Mouse (Mus musculus) brain, embryonic 14.5 days (tissue): ENCODE data around the gene Ctcf. TPM values are rescaled to one million over a fixed set of nuclear protein-coding genes. Genes with fewer than 3 reads are reported as not detected.

Experiments
- DNase-seq: peaks from one replicate; pipeline ENCODE4 v3.0.0-alpha.2; 2011; ENCODE audit warnings: low read depth
- CTCF ChIP-seq: fragments of 200-500 bp; IDR thresholded peaks from 2 replicates; pipeline ENCODE4 v1.5.1; 2012; ENCODE audit warnings: inconsistent platforms, mild to moderate bottlenecking, moderate library complexity, borderline replicate concordance; ENCODE audit not compliant: insufficient read depth, insufficient read length; ENCODE audit errors: extremely low read depth
- POLR2A ChIP-seq: fragments of 200-500 bp; IDR thresholded peaks from 2 replicates; pipeline ENCODE4 v1.6.1; 2012; ENCODE audit warnings: mild to moderate bottlenecking, inconsistent platforms, borderline replicate concordance; ENCODE audit not compliant: poor library complexity, insufficient read depth, insufficient read length, severe bottlenecking; ENCODE audit errors: extremely low read depth
- polyA plus RNA-seq: library from polyadenylated mRNA; depleted of rRNA; stranded (reverse); fragments of >200 nt; gene quantifications from 2 replicates; pipeline ENCODE4 v1.2.3, GENCODE M21; 2012

Gene Ctcf
- polyA plus RNA-seq, 1 experiment, result 54.8 TPM

DNA sequence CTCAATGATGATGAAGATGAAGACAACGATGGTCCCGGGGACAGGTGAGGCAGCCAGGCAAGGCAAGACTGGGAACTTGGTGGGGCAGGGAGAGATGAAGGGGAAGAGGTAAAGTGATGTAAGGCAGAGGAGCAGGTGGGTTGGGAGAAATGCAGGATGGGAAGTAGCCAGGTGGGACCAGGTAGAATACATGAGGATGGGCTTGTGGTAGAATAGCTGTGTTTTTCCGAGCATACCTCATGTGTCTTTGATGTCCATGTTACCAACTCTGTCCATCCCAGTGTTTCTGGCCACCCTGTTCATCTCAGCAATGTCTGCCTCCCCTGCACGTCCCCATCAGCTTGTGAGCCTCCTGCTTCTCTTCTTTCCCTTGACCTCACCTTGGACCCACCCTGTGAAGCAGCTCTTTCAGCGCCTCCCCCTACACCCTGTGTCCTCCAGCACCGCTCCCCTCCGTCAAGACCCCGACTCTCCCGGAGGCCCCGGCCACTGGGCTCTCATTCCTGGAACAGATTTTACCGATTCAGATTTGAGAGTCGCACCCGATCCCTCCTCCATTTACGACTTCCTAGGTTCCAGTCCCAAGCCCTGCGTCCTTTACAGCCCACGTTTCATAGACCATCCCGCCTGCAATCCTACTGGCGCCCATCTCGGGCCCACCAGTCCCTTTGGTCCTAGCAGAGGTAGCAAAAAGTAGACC is 17.3 kb upstream of the Ctcf start:
- DNase-seq, result no peak
- TF ChIP-seq CTCF, result no peak
- TF ChIP-seq POLR2A, result no peak

DNA sequence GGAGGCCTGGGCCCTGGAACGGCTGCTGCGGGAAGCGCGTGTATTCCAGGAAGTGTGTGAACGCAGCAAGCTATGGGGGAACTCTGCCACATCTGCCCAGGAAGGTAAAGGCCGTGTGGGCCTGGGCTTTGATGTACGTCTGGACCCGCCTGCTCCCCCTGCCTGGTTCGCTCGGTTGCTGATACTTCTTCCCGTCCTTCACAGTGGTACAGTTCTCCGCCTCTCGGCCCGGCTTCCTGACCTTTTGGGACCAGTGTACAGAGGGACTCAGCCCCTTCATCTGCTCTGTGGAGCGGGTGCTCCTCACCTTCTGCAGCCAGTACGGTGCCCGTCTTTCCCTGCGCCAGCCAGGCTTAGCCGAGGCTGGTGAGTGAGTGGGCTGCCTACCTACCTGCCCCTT is 16.2 kb upstream of the Ctcf start:
- no peak for DNase-seq

DNA sequence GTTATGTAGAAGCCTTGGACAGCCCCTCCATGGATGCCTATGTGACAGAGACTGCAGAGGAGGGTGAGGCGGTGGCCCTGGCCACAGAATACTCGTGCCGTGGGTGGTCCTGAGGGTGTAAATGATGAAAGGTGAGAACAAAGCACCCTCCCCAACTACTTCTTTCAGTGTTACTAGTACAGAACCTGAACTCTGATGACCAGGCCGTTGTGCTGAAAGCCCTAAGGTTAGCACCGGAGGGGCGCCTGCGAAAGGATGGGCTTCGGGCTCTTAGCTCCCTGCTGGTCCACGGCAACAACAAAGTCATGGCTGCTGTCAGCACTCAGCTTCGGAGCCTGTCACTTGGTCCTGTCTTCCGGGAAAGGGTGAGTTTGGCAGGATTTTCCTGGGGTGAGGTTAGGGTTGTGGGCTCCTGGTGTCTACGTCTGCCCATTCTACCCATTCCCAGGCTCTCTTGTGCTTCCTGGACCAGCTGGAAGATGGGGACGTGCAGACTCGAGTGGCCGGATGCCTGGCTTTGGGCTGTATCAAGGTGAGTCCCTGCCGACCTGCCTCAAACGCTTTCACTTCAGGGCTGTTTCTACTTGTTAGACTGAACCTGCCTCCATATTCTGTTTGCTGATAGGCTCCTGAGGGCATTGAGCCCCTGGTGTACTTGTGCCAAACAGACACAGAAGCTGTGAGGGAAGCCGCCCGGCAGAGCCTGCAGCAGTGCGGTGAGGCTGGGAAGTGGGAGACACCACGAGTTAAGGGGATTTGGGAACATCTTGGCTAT is 15.2 kb upstream of the Ctcf start:
- TF ChIP-seq POLR2A, result no peak
- no peak for TF ChIP-seq CTCF
- no peak for DNase-seq

More for the DNA sequence above, 16.2 kb upstream of the Ctcf start:
- no peak for TF ChIP-seq POLR2A
- no peak for TF ChIP-seq CTCF

DNA sequence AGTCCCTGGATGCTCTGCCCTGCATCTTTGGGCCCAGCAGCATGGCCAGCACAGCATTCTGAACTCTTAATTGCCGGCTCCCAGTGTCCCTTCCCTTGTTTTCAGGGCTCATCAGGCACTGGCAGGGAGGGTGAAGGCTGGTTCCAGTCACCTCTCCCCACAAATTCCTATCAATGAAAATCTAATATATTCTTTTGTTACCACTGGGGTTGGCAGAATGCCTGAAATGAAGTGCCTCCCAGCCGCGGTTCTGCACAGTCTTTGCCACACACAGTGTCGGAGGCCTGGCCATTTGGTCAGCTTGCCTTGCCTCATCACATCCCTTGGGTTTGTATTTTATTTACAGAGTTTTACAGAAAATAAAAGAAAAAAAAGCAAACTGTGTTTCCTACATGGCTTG is 14.5 kb upstream of the Ctcf start:
- peak; percentile 60 for DNase-seq
- TF ChIP-seq POLR2A, result no peak
- no peak for TF ChIP-seq CTCF

DNA sequence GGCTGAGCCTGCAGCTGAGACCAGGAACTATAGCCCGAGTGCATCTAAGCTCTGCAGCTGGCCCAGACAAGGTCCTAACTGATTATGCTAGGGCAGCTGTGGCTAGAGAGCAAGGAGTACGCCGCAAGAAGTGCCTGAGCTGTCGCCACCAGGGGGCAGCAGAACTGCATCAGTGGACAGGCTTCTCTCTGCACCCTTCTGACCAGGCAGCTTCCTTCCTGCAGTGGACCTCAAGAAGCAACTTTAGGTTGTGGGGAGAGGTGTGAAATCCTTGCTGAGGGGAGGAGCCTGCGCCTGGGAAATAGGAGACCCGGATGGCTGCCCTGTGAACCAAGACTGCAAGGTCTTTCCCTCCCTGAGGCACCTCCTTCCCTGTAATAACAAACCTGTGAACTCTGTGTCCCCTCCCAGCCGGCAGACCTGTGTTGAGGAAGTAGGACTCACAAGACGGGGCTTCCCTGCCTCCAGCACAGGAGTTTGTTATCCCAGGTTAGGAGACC is 13.9 kb upstream of the Ctcf start:
- TF ChIP-seq CTCF (peak; percentile 99), POLR2A (no peak)
- peak; percentile 95 for DNase-seq

DNA sequence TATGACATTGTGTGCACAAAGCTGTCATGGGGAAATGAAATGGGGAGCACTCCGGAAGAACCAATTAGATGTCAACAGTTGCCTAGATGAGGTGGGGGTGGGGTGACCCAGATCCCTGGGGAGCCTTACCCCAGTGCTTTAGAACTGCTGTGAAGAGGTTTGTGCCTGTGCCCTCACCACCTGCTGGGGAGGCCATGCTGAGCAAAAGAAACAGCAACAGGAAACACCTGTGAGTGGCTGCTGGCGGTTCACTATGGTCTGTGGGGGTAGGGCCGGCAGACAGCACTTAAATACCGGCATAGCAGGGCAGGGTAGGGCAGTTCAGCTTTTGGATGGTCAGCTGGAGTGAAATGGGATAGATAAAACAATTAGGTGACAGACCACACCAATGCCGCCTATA is 13.2 kb upstream of the Ctcf start:
- peak; percentile 7 for DNase-seq
- TF ChIP-seq CTCF (no peak), POLR2A (no peak)

DNA sequence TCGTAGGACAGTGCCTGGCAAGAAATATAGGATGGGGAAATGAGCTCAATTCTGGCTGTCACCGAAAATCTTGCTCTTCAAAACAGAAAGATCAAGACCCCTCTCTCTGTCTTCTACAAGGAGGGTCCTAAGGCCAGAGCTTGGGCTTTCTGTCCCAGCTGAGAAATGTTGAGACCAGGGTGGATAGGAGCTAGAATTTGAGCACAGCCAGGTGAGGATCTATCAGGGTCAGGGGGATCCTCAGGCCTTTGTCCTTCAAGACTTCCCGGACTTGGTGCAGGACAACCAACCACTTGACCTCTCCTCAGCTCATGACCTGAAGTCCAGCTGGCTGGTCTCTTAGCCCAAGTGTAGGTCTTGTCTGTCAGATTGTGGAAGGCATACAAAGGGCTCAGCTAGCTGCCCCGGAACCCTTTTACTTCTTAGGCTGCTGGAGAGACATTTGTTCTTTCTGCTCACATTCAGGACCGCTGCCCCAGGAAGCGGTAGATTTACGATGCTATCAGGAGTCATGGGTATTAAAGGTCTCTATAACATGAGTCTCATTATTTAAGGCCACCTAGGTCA is 12.6 kb upstream of the Ctcf start:
- TF ChIP-seq CTCF (no peak), POLR2A (no peak)
- no peak for DNase-seq

DNA sequence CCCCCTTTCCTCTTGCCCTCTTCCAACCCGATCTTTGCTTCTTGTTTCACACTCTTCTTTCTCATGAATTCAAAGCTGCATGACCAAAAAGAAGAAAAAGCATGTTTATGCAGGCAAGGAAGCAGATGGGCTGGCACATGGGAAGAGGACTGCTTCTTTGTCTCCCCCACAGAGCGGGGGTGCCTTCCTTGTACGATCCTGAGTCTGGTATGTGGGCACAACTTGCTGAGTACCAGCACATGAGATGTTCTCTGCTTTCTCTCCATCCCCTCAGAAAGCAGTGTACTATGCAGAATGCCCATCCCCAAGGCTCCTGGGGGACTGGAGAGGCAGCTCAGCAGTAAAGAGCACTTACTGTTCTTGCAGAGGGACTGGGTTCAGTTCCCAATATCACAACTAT is 12.0 kb upstream of the Ctcf start:
- TF ChIP-seq CTCF, result no peak
- no peak for TF ChIP-seq POLR2A
- peak; percentile 53 for DNase-seq

DNA sequence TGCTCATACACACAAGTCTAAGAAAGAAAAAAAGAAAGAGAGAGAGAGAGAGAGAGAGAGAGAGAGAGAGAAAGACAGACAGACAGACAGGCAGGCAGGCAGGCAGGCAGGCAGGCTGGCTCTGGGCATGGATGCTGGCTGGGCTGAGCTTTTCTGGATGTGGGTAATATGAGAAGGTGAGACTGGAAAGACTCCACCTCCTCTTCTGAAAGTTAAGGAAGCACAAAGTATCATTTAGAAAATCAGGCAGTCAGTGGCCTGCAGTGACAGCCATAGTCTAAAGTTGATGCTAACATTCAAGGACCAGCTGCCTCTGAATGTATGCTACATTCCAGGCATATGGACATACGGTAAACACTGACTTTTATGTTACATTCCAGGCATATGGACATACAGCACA is 11.5 kb upstream of the Ctcf start:
- DNase-seq, result no peak
- TF ChIP-seq POLR2A (no peak), CTCF (no peak)

DNA sequence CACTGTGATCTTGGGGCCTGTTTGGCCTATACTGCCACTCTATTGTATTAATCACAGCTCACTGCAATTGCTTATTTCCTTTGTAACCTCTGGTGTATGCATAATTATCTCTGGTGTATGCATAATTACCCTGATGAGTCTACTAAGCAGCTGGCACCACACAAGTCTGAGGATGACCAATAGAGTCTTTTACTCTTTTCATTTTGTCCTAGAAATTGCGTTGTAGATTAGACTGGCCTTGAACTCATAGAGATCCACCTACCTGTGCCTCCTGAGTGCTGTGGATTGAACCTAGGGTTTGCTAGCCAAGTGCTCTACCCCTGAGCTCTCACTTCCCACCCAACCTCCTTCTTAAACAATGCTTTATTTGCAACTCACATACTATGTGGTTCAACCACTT is 10.3 kb upstream of the Ctcf start:
- no peak for DNase-seq
- TF ChIP-seq CTCF, result no peak
- TF ChIP-seq POLR2A, result no peak

DNA sequence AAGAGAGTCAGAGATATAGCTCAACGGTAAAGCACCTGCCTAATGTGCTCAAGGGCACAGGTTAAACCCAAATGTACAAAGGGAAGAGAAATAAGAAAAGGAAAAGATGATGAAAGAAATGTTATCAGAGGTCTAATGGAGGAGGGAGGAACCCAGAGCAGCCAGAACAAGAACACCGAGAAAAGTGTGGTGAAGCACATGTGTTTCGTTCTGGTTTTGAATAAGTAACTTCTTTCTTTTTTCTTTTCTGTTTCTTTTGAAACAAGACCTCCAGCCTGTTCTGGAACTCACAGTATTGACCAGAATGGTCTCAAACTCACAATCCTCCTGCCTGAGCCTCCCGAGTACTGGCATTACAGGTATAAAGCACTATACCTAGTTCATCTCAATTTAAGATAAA is 7.0 kb upstream of the Ctcf start:
- TF ChIP-seq CTCF, result no peak
- no peak for TF ChIP-seq POLR2A

DNA sequence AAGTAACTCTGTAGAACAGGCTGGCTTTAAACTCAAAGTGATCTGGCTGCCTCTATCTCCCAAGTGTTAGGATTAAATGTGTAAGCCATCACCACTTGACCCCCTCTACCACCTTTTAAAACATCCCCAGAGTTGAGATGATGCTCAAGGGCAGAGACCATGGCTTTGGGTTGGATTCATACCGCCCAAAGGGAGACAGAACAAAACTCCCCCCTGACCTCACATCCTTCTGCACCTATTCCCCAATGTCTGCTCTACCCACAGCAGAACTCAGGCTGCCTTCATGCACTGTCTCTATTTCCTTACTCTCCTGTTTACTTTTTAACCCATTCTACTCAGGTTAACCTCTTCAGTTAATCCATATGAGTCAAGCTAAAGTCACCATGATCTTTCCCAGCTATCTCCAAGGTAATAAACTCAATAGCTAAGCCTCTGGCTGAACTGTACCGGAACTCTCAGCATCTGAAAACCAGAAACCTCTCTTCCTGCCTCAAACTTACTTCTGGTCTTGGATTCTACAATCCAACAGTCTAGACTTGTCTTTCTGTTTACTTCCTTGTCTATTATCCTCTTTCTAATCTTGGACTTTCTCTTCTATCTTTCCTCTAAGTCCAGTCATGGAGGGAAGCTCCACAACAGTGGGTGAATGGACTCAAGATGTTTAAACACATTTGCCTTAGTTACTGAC is 1.5 kb upstream of the Ctcf start:
- TF ChIP-seq POLR2A (no peak), CTCF (no peak)
- DNase-seq, result no peak

More for the DNA sequence above, 7.0 kb upstream of the Ctcf start:
- no peak for DNase-seq
